Mouse (Mus musculus) adipocyte (in vitro differentiated cells): ENCODE data around the gene Galns.

Source experiments
- DNase-seq: peaks from one replicate; pipeline ENCODE4 v3.0.0-alpha.2; 2016; ENCODE audit warnings: low spot score

The Galns gene

GRCm38 (mm10) chr8:122538310-122539076, 72.8 kb downstream of the Galns start:
- DNase-seq: no peak

DNA sequence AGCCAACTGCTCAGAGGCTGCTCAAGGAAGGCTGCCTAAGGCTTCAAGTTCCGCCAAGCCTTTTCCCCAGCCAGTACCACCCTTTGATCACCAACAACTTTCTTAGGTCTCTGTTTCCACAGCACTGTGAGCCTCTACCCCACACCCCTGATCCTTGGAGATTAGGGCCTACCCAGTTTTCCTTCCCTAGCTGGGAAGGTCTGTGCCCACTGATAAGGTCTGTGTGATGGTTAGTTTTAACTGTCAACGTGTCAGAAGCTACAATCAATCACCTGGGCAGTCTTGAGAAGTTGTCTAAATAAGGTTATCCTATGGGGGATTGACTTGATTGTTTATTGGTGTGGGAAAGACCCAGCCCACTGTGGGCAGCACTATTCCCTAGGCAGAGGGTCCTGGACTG, 73.5 kb downstream of the Galns start:
- no peak for DNase-seq

DNA sequence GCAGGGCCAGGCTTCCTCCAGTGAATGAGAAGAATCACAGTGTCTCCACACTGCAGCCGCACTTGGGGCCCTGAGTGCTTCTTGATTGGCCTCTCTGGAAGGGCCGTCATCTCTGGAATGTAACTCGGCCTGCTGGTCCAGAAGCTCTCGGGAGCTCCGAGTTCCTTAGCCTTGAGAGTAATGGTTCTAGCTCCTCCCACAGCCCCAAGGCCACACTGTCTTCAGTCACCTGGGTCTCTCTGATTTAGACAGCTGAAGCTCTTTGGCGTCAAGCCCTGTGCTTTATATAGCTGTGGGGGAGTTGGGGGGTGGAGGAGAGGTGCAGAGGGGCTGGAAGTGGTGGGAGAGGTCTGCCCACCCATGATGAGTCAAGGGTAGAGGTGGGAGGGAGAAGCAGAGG, 74.2 kb downstream of the Galns start:
- DNase-seq: no peak

DNA sequence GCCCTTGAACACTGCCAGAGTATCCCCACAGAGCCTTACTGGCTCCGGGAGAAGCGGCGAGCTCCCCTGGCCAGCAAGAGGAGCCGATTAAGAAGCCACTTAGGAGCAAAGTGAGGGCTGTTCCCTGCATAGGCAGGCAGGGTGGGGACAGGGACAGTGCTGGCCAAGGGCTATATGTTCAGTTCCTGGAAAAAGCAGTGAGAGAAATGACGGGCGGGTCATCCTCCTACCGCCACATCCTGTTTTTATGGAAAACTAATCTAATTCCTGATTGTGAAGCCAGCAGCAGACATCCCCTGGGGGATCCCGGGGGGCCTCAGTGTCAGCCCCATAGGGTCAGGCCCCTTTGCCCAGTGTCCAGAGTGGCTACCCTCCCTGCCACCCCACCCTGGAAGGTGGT, 80.0 kb downstream of the Galns start:
- no peak for DNase-seq

DNA sequence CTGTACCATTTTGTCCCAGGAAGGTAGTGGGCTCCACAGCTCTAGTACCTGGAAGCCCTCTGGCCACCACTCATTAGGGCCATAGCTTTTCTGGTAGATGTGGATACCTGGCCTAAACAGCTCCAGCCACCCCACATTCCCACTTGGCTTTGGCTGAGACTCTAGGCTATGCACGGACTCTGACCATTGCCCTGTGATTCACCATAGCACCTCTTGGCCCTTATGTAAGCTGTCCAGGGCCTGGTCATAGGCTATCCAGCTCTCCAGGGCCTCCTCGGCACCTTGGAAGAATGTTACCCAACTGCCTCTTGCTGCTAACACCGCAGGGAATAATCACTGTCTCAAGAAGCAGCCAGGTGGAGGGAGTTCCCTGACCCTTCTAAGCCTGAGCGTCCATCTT, 82.1 kb downstream of the Galns start:
- DNase-seq: no peak
